Mouse (Mus musculus) kidney, postnatal 25 days (tissue): ENCODE measurements around the gene Dut.

Experiments used
- DNase-seq, 2 experiments: peaks; one replicate each; pipeline ENCODE4 v3.0.0; 2021; ENCODE audit warnings: mixed read lengths in 2 of 2

The Dut gene

GRCm38 (mm10) chr2:125247108-125247961 lies at the start of gene Dut:
Dut (plus strand) TSS chr2:125247190.
- DNase-seq = peak; percentile 93 to 98

GRCm38 (mm10) chr2:125208894-125209596 lies 37.9 kb upstream of the Dut start:
- DNase-seq = no peak

DNA sequence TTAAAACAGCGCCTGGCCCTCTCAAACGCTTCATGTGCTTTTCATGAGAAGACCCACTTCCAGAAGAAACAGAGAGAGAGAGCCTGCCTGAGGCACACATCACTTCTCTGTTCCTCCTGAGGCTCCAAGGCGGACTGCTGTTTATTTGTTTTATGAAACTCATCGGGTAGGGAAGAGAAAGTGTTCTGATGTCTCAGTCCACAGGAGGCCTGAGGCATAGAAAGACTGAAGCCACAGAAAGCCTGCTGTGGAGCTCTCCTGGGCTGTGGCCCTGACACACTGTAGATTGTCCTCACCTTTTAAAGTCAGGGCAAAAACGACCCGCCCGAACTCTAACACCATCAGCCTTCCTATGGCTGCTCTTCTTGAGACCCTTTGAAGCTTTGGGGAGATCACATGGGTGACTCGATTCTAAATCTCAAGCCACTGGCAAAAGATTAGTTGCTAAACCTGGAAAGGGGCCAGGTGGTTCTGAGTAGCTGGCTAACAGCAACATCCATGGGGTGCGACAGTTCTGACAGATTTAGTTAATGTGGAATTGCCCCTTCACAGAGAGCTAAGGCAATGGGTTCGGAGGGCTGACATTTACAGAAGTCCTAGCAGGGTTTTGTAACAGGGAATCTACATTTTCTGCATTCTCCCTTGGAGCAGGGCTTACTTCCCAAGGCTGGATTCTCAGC lies 35.0 kb upstream of the Dut start:
- DNase-seq = no peak

- DNase-seq = peak in 1 of 2 experiments; percentile 90
Observed at GRCm38 (mm10) chr2:125214592-125214991, 32.4 kb upstream of the Dut start.

GRCm38 (mm10) chr2:125217286-125217685 lies 29.7 kb upstream of the Dut start:
- no peak for DNase-seq

DNA sequence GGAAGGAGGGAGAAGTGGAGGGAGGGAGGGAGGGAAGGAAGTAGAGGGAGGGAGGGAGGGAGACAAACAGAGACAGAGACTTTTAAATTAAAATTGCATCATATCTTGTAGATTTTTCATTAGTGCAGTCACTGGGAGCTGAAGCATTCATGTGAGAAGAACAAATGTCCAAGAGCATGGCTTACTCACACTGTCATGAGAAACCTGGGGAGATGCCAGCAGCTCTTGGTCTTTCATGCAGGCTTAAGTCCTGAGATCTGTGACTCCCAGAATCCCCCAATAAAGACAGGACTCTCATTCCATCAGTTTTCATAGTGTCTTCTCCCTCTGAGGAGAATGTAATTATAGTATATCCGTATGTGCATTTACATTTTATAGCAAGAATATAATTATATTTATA lies 28.4 kb upstream of the Dut start:
- no peak for DNase-seq

GRCm38 (mm10) chr2:125219268-125219667 lies 27.7 kb upstream of the Dut start:
- no peak for DNase-seq

- no peak for DNase-seq
Observed at GRCm38 (mm10) chr2:125221673-125222072, 25.3 kb upstream of the Dut start.

DNA sequence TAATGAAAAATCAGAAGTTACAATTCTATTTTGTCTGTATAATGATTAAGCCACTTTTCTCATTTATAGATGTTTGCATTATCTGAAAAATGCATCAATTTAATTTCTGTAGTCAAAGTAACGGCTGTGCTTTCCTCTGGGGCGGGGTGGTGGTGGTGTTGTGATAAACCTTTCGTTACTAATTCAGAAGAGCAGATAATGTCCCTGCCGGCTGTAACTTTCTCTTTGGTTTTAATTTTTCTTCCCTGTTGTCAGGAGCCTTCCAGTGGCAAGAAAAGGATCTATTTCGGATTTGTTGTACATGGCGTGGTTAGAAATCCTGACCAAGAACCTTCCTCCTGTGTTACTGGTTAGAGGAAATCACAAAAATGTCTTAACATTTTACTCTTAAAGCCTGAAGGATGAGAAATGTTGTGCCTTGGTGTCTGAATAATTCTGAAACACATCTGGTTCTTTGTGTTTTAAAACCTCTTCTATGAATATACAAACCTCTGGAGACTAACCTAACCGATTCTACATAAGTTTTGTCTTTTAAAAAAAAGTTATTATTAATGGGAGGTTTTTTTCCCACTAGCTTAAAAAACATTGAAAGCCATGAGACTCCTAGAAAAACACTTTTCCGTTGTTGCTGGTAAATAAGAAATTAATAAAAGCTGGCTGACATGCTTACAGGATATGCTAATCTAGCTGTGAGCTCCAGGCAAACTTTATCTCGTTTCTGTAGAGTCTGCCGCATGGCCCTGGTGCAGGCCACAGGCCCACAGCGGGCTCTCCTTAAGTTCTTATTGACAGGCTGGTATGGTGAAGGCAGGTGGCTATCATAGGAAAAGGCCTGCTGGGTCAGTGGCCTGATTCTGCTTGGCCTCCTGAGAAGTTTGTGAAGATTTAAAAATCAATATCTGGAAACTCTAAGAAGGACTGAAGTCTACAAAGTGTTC lies 18.2 kb upstream of the Dut start:
- DNase-seq = no peak

- DNase-seq = no peak
Observed at GRCm38 (mm10) chr2:125232183-125232582, 14.8 kb upstream of the Dut start.

GRCm38 (mm10) chr2:125233537-125233936 lies 13.5 kb upstream of the Dut start:
- no peak for DNase-seq

DNA sequence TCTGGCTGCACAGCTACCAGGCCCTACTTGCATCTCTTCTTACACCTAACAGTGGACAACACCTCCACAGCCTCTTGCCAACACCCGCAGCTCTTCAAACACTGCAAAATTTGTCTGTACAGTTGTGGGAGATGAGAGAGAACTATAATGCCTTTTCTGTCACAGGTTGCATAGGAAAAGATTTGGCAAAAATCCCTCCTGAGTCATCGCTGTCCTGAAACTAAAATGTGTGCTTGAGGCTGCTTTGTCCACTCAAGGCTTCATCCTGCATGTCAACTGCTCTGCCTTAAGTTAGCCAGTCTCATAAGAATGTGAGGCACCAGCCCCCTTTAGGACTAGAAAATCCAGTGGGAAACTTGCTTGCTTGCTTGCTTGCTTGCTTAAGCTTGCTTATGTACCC lies 12.9 kb upstream of the Dut start:
- no peak for DNase-seq

GRCm38 (mm10) chr2:125245545-125246285 lies 1.3 kb upstream of the Dut start:
- no peak for DNase-seq

DNA sequence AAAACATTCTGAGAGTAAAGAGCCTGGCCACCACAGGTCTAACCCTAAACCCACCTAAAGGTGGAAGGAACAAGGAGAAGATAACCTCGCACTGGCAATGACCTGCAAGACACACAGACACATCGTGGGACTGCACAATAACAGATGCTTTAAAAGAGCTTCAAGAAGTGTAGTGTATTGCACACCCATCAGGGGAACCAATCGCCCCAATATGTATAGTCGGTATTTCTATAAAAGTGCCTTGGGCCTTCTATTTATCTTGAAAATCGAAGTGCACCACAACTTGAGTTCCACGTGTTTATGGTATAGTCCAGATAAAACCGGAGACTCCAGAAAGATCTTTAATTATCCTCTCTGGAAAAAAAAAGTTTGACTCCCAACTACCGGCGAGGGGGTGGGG lies 321 bp upstream of the Dut start:
- DNase-seq = no peak

GRCm38 (mm10) chr2:125247962-125248235 lies 909 bp downstream of the Dut start:
- DNase-seq = no peak

DNA sequence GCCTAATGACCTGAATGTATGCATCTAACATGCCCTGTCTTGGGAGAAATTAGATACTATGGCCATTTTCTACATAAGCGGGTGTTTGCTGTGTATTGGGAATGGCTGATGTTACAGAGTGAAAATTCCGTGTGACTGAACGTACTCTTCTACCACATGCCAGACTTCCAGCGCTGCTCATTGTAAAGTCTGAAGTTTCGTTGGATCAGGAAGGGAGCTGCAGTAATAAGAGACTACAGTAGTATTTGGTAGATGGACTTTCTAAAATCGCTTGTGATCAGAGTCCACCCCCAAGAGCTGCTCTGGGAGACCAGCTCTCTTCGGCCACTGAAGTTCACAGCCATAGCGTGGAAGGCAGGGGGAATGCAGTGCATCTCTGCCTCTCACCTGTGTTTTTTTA lies 1.3 kb downstream of the Dut start:
- DNase-seq = no peak

GRCm38 (mm10) chr2:125249339-125249738 lies 2.3 kb downstream of the Dut start:
- DNase-seq = no peak

DNA sequence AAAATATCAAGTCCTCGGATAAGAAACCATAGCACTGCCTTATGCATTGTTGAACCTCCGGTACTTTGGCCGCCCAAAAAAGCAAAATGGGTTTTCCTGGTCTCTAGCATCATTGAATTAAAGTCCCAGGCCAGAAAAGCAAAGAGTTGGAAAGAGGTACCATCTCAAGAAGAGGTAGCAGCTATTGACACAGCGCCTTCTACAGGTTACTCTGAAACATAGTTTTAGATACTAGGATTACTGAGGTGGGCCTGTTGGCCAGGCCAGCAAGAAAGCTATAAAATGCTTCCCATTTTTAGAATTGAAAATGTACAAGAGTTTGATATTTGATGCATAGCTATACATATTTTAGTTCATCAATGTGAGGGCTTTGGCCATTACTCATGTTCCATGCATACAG lies 2.9 kb downstream of the Dut start:
- no peak for DNase-seq

GRCm38 (mm10) chr2:125251781-125252180 lies 4.8 kb downstream of the Dut start:
- DNase-seq = peak in 1 of 2 experiments; percentile 23

DNA sequence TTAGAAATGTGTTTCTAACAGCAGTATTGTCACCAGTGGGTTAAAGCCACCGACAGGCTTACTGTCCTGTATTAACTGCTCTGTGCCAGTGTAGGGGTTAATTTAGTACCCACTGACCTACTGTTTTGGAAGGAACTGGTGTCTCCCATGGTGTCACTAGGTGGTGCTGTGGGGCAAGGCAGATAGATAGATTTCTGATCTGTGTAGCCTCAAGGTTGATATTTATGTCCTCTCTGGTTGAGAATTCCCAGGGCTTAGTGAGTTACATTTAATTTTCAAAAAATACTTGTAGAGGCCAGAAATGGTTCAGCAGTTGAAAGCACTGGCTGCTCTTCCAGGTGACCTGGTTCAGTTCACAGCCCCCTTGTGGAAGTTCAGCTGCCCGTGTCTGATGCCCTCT lies 5.3 kb downstream of the Dut start:
- peak; percentile 48 to 73 for DNase-seq

DNA sequence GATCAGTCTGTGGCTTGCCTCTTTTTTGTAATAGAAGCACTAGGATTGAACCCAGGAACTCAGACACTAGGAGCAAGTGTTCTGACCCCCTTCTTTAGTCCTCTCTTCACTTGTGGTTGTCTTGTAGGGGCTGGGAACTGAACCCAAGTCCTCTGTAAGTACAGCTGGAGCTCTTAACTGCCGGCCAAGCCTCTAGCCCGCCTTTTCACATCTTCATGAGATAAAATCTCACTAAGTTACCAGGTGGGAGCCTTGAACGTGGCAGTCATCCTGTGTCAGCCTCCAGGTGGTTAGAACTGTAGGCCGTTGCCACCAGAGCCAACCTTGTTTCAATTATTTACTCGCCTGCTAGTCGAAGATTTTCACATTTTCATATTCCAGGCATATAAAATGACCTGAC lies 6.7 kb downstream of the Dut start:
- no peak for DNase-seq

GRCm38 (mm10) chr2:125254630-125255029 lies 7.6 kb downstream of the Dut start:
- DNase-seq = no peak
